Mouse (Mus musculus) heart, postnatal 14 days (tissue): Measurements from ENCODE around the gene Slc17a8. TPM values are rescaled to one million over a fixed set of nuclear protein-coding genes. Genes with fewer than 3 reads are reported as not detected.
"Not testable (repeated sequence)": the region's sequence is repeated elsewhere in the genome, so short reads cannot be mapped to it uniquely, and the experiment has no call there.

ENCODE experiments used
- DNase-seq, 2 experiments: peaks; one replicate each; pipeline ENCODE4 v3.0.0; 2021 to 2022
- intact Hi-C: fragments of 180-260 bp; cut with DNase I; formaldehyde crosslinking; loops from one replicate; pipeline ENCODE4 v1.15.1; 2025
- total RNA-seq, 2 experiments: library from RNA; stranded (reverse); gene quantifications; 2 replicates each; pipeline ENCODE4 v1.2.3; 2021

The Slc17a8 gene
- total RNA-seq, 2 experiments from 2014 or later, result 0.17 TPM; not detected in 1

- no peak for DNase-seq
- intact Hi-C loops, result no loop called here
These were observed 26.7 kb downstream of the Slc17a8 start for GRCm38 (mm10) chr10:89594309-89594708.

- no peak for DNase-seq
- intact Hi-C loops, result no loop called here
These were observed 28.3 kb downstream of the Slc17a8 start for GRCm38 (mm10) chr10:89592797-89593196.

- intact Hi-C loops, result no loop called here
- no peak for DNase-seq
These were observed 31.2 kb downstream of the Slc17a8 start for GRCm38 (mm10) chr10:89589877-89590276.

- intact Hi-C loops, result no loop called here
- DNase-seq, result no peak
These were observed 32.3 kb downstream of the Slc17a8 start for GRCm38 (mm10) chr10:89588708-89589107.

- DNase-seq, result no peak
- intact Hi-C loops, result no loop called here
These were observed 36.3 kb downstream of the Slc17a8 start for GRCm38 (mm10) chr10:89584709-89585108.

GRCm38 (mm10) chr10:89578801-89579200 lies 42.3 kb downstream of the Slc17a8 start:
- DNase-seq, result no peak
- intact Hi-C loops, result no loop called here

GRCm38 (mm10) chr10:89577666-89578065 lies 43.4 kb downstream of the Slc17a8 start:
- intact Hi-C loops, result no loop called here
- no peak for DNase-seq

- no peak for DNase-seq
- intact Hi-C loops, result no loop called here
These were observed 47.6 kb downstream of the Slc17a8 start for GRCm38 (mm10) chr10:89573421-89573820.

- DNase-seq, result no peak
- intact Hi-C loops, result no loop called here
These were observed 48.1 kb downstream of the Slc17a8 start for GRCm38 (mm10) chr10:89572946-89573345.

GRCm38 (mm10) chr10:89567391-89567790 lies 53.7 kb downstream of the Slc17a8 start:
- no peak for DNase-seq
- intact Hi-C loops, result no loop called here

GRCm38 (mm10) chr10:89565301-89566022 lies 55.6 kb downstream of the Slc17a8 start:
- no peak for DNase-seq
- intact Hi-C loops, result no loop called here

GRCm38 (mm10) chr10:89562113-89562512 lies 58.9 kb downstream of the Slc17a8 start:
- intact Hi-C loops, result no loop called here
- DNase-seq, result no peak

GRCm38 (mm10) chr10:89559351-89559750 lies 61.7 kb downstream of the Slc17a8 start:
- intact Hi-C loops, result no loop called here
- no peak for DNase-seq

GRCm38 (mm10) chr10:89554885-89555284 lies 66.2 kb downstream of the Slc17a8 start:
- intact Hi-C loops, DNase-seq: not testable (repeated sequence)

GRCm38 (mm10) chr10:89553855-89554254 lies 67.2 kb downstream of the Slc17a8 start:
- DNase-seq, intact Hi-C loops: not testable (repeated sequence)

GRCm38 (mm10) chr10:89553015-89553414 lies 68.0 kb downstream of the Slc17a8 start:
- intact Hi-C loops, result no loop called here
- no peak for DNase-seq

- no peak for DNase-seq
- intact Hi-C loops, result no loop called here
These were observed 69.4 kb downstream of the Slc17a8 start for GRCm38 (mm10) chr10:89551657-89552056.

- no peak for DNase-seq
- intact Hi-C loops, result loop anchor here (5.0 kb wide), 1 partner anchor 54 kb away; no protein-coding TSS in a partner anchor
These were observed 73.0 kb downstream of the Slc17a8 start for GRCm38 (mm10) chr10:89548028-89548427.

- no peak for DNase-seq
- intact Hi-C loops, result loop anchor here (5.0 kb wide), 1 partner anchor 55 kb away; no protein-coding TSS in a partner anchor
These were observed 74.1 kb downstream of the Slc17a8 start for GRCm38 (mm10) chr10:89546989-89547388.

- no peak for DNase-seq
- intact Hi-C loops, result no loop called here
These were observed 77.2 kb downstream of the Slc17a8 start for GRCm38 (mm10) chr10:89543867-89544266.

- intact Hi-C loops, result no loop called here
These were observed 78.7 kb downstream of the Slc17a8 start for GRCm38 (mm10) chr10:89542321-89542720.

GRCm38 (mm10) chr10:89532929-89533727 lies 87.9 kb downstream of the Slc17a8 start, which contains the start of gene Nr1h4:
Nr1h4 (minus strand) TSS chr10:89533585.
- intact Hi-C loops, result no loop called here
- peak; percentile 52 to 68 for DNase-seq

More at GRCm38 (mm10) chr10:89542321-89542720, 78.7 kb downstream of the Slc17a8 start:
- DNase-seq, result no peak
